Mouse (Mus musculus) WW6 (cell line): Measurements from ENCODE around the gene Nfkbil1.

ENCODE experiments used
- DNase-seq: peaks from one replicate; pipeline ENCODE4 v3.0.0-alpha.2; 2013; ENCODE audit warnings: low read depth, low spot score

Nfkbil1 gene

GRCm38 (mm10) chr17:35178528-35178927 lies 57.1 kb downstream of the Nfkbil1 start:
- peak; percentile 47 for DNase-seq

- no peak for DNase-seq
Observed at GRCm38 (mm10) chr17:35175968-35176367, 59.6 kb downstream of the Nfkbil1 start, which contains the start of gene Aif1. TSS of gene Aif1 (minus strand) at chr17:35176068.

GRCm38 (mm10) chr17:35175382-35175781 lies 60.2 kb downstream of the Nfkbil1 start:
- DNase-seq, result no peak

GRCm38 (mm10) chr17:35174201-35174977 lies 61.2 kb downstream of the Nfkbil1 start:
- DNase-seq, result no peak

GRCm38 (mm10) chr17:35173329-35173728 lies 62.3 kb downstream of the Nfkbil1 start:
- no peak for DNase-seq

- DNase-seq, result no peak
Observed at GRCm38 (mm10) chr17:35172445-35173234, 63.0 kb downstream of the Nfkbil1 start.
